Mouse (Mus musculus): ENCODE results near the gene Diaph3. TPM values are rescaled to one million over a fixed set of nuclear protein-coding genes. Genes with fewer than 3 reads are reported as not detected.
"Not testable (repeated sequence)": the region's sequence is repeated elsewhere in the genome, so short reads cannot be mapped to it uniquely, and the experiment has no call there.

Gene Diaph3
- polyA plus RNA-seq, 1 experiment from 2014 or later = 22.4 TPM

GRCm38 (mm10) chr14:86721082-86721481 lies 420.0 kb downstream of the Diaph3 start:
- H3K4me1 ChIP-seq (ENCODE audit: control insufficient read depth, insufficient read depth, low read length) = no peaks in the 10 kb centered on the region
- no peaks in the 10 kb centered on the region for H3K9me3 ChIP-seq (ENCODE audit: control insufficient read depth, low read length)
- H3K9ac ChIP-seq (ENCODE audit: low read depth, low read length) = no peak overlapping the region
- H3K4me2 ChIP-seq (replicated peaks; ENCODE audit: low read depth, low read length) = no peak overlapping the region
- H3K27me3 ChIP-seq (ENCODE audit: control insufficient read depth, insufficient read depth, low read length) = no peaks in the 10 kb centered on the region
- 93% methylated on average over 3 of the region's 3 CpGs for WGBS
- no peak for ATAC-seq (ENCODE audit: low FRiP score, low TSS enrichment)
- no peaks in the 10 kb centered on the region for H3K36me3 ChIP-seq (ENCODE audit: control insufficient read depth, insufficient read depth, low read length)
- H3K4me3 ChIP-seq (ENCODE audit: low read length) = no peak overlapping the region
- no peak overlapping the region for H3K27ac ChIP-seq (ENCODE audit: low read depth, low read length)

DNA sequence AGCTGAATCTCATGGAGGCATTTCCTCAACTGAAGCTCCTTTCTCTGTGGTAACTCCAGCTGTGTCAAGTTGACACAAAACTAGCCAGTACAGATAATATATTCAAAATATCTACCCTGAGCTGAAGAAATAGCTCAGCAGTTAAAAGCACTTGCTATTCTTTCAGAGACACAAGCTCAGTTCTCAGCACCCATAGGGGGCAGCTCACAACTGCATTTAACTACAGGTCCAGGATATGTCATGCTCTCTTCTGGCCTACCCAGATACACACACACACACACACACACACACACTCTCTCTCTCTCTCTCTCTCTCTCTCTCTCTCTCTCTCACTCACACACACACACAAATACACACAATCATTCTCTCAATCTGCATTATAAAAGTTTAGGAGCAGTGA lies 420.6 kb downstream of the Diaph3 start:
- H3K9me3 ChIP-seq (ENCODE audit: control insufficient read depth, low read length); H3K27ac ChIP-seq (ENCODE audit: low read depth, low read length); H3K4me3 ChIP-seq (ENCODE audit: low read length); H3K9ac ChIP-seq (ENCODE audit: low read depth, low read length); H3K4me1 ChIP-seq (ENCODE audit: control insufficient read depth, insufficient read depth, low read length); H3K36me3 ChIP-seq (ENCODE audit: control insufficient read depth, insufficient read depth, low read length); ATAC-seq (ENCODE audit: low FRiP score, low TSS enrichment); H3K27me3 ChIP-seq (ENCODE audit: control insufficient read depth, insufficient read depth, low read length); H3K4me2 ChIP-seq (replicated peaks; ENCODE audit: low read depth, low read length): not testable (repeated sequence)

- H3K27ac ChIP-seq (ENCODE audit: low read depth, low read length) = no peak overlapping the region
- H3K4me2 ChIP-seq (replicated peaks; ENCODE audit: low read depth, low read length) = no peak overlapping the region
- H3K27me3 ChIP-seq (ENCODE audit: control insufficient read depth, insufficient read depth, low read length) = no peaks in the 10 kb centered on the region
- 79% methylated on average over 2 of the region's 2 CpGs for WGBS
- ATAC-seq (ENCODE audit: low FRiP score, low TSS enrichment) = no peak
- H3K9me3 ChIP-seq (ENCODE audit: control insufficient read depth, low read length) = no peaks in the 10 kb centered on the region
- H3K4me1 ChIP-seq (ENCODE audit: control insufficient read depth, insufficient read depth, low read length) = no peaks in the 10 kb centered on the region
- H3K4me3 ChIP-seq (ENCODE audit: low read length) = no peak overlapping the region
- no peaks in the 10 kb centered on the region for H3K36me3 ChIP-seq (ENCODE audit: control insufficient read depth, insufficient read depth, low read length)
- H3K9ac ChIP-seq (ENCODE audit: low read depth, low read length) = no peak overlapping the region
Observed at GRCm38 (mm10) chr14:86714088-86714690, 426.8 kb downstream of the Diaph3 start.

DNA sequence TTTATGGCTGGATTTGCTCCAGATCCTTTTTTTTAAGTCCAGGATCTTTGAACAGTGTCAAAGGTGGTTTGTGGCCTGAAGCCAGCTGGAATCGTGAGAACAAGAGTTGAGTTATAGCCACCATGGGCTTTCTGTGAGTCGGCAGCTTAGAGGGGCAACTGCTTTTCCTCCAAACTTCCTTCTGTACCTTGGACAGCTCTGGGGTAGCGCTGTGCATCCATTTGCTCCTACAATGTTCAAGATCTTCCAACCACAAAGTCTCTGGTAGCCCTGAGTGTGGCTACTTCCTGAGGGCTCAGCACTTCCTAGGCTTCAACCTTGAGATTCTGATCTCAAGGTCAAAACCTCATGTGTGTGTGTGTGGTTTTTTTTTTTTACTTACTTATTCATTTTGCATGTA lies 437.0 kb downstream of the Diaph3 start:
- 49% methylated on average over 3 of the region's 3 CpGs for WGBS
- ATAC-seq (ENCODE audit: low FRiP score, low TSS enrichment) = no peak
- H3K9me3 ChIP-seq (ENCODE audit: control insufficient read depth, low read length) = no peaks in the 10 kb centered on the region
- no peak overlapping the region for H3K27ac ChIP-seq (ENCODE audit: low read depth, low read length)
- no peaks in the 10 kb centered on the region for H3K27me3 ChIP-seq (ENCODE audit: control insufficient read depth, insufficient read depth, low read length)
- no peak overlapping the region for H3K9ac ChIP-seq (ENCODE audit: low read depth, low read length)
- H3K4me1 ChIP-seq (ENCODE audit: control insufficient read depth, insufficient read depth, low read length) = no peaks in the 10 kb centered on the region
- H3K4me2 ChIP-seq (replicated peaks; ENCODE audit: low read depth, low read length) = no peak overlapping the region
- no peaks in the 10 kb centered on the region for H3K36me3 ChIP-seq (ENCODE audit: control insufficient read depth, insufficient read depth, low read length)
- H3K4me3 ChIP-seq (ENCODE audit: low read length) = no peak overlapping the region

GRCm38 (mm10) chr14:86701145-86701544 lies 439.9 kb downstream of the Diaph3 start:
- Histone ChIP-seq H3K4me3 (ENCODE audit: low read length) (no peak overlapping the region), H3K36me3 (ENCODE audit: control insufficient read depth, insufficient read depth, low read length) (no peaks in the 10 kb centered on the region), H3K4me1 (ENCODE audit: control insufficient read depth, insufficient read depth, low read length) (no peaks in the 10 kb centered on the region), H3K27me3 (ENCODE audit: control insufficient read depth, insufficient read depth, low read length) (no peaks in the 10 kb centered on the region), H3K9ac (ENCODE audit: low read depth, low read length) (no peak overlapping the region), H3K9me3 (ENCODE audit: control insufficient read depth, low read length) (no peaks in the 10 kb centered on the region), H3K27ac (ENCODE audit: low read depth, low read length) (no peak overlapping the region), H3K4me2 (replicated peaks; ENCODE audit: low read depth, low read length) (no peak overlapping the region)
- no peak for ATAC-seq (ENCODE audit: low FRiP score, low TSS enrichment)
- 90% methylated on average over 4 of the region's 4 CpGs for WGBS

DNA sequence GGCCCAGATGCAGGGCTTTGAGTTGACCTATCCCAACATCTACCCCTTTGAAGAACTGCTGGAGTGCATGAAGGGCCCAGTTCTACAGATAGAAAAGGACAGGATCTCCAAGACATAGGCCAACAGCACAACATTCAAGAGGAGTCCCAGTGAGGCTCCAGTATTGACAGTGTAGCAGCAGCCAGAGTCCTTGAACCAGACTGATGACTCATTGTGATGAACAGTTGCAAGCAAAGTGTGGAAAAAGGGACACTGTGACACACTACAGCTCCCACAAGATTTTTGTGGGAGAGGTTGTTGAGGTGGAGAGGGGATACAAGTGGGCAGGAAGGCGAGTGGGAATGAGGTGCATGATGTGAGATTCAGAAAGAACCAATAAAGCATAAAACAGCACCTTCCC lies 443.1 kb downstream of the Diaph3 start:
- Histone ChIP-seq H3K27me3 (ENCODE audit: control insufficient read depth, insufficient read depth, low read length) (no peaks in the 10 kb centered on the region), H3K4me2 (replicated peaks; ENCODE audit: low read depth, low read length) (no peak overlapping the region), H3K36me3 (ENCODE audit: control insufficient read depth, insufficient read depth, low read length) (no peaks in the 10 kb centered on the region), H3K4me1 (ENCODE audit: control insufficient read depth, insufficient read depth, low read length) (no peaks in the 10 kb centered on the region), H3K9me3 (ENCODE audit: control insufficient read depth, low read length) (no peaks in the 10 kb centered on the region), H3K27ac (ENCODE audit: low read depth, low read length) (no peak overlapping the region), H3K4me3 (ENCODE audit: low read length) (no peak overlapping the region), H3K9ac (ENCODE audit: low read depth, low read length) (no peak overlapping the region)
- WGBS = 85% methylated on average over 1 of the region's 1 CpGs
- no peak for ATAC-seq (ENCODE audit: low FRiP score, low TSS enrichment)

DNA sequence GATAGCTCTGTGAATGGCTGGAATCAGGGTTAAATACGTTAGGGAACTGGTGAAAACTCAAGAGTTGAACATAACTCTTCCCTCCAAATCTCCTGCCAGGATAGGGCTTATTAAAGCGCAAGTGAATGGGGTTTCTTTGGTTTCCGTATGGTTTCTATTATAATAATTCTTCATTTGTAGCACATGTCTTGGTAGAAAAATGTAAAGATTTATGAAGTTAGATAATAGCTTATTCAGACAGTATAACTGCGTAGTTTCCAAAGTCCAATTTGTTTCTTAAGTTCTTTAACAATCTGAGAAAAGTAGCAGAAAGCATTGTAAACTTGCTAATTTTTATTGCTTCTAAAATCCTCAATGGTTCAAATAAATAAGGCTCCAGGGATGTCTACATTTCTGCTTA lies 448.3 kb downstream of the Diaph3 start:
- Histone ChIP-seq H3K27me3 (ENCODE audit: control insufficient read depth, insufficient read depth, low read length) (no peaks in the 10 kb centered on the region), H3K9me3 (ENCODE audit: control insufficient read depth, low read length) (no peaks in the 10 kb centered on the region), H3K36me3 (ENCODE audit: control insufficient read depth, insufficient read depth, low read length) (no peaks in the 10 kb centered on the region), H3K9ac (ENCODE audit: low read depth, low read length) (no peak overlapping the region), H3K4me3 (ENCODE audit: low read length) (no peak overlapping the region), H3K4me1 (ENCODE audit: control insufficient read depth, insufficient read depth, low read length) (no peaks in the 10 kb centered on the region), H3K27ac (ENCODE audit: low read depth, low read length) (no peak overlapping the region), H3K4me2 (replicated peaks; ENCODE audit: low read depth, low read length) (no peak overlapping the region)
- ATAC-seq (ENCODE audit: low FRiP score, low TSS enrichment) = no peak
- 66% methylated on average over 4 of the region's 4 CpGs for WGBS

DNA sequence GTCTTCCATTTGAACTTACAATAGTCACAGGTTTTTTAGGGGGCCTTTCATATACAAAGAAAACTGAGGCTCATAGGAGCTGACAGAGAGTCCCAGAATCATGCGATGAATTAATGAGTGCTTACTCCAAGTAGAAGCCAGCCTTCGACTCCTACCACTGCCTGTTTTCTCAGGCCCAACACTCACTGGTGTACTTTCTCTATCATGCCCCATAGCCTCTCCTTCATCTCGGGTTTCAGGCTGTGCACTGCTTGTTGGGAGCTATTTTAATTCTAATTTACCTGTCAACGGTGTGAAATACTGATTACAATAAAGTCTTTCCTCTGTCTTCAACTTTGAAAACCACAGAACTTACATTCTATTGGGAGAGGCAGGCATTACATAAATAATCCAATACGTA lies 449.7 kb downstream of the Diaph3 start:
- H3K9me3 ChIP-seq (ENCODE audit: control insufficient read depth, low read length) = no peaks in the 10 kb centered on the region
- 46% methylated on average over 5 of the region's 5 CpGs for WGBS

GRCm38 (mm10) chr14:86684585-86685503 lies 456.2 kb downstream of the Diaph3 start:
- H3K4me3 ChIP-seq (ENCODE audit: low read length) = no peak overlapping the region
- H3K36me3 ChIP-seq (ENCODE audit: control insufficient read depth, insufficient read depth, low read length) = no peaks in the 10 kb centered on the region
- H3K4me1 ChIP-seq (ENCODE audit: control insufficient read depth, insufficient read depth, low read length) = 0 out of 2 replicates have a peak, but pooled peaks cover 3% of the 10 kb centered on the region
- H3K9me3 ChIP-seq (ENCODE audit: control insufficient read depth, low read length) = no peaks in the 10 kb centered on the region
- no peaks in the 10 kb centered on the region for H3K27me3 ChIP-seq (ENCODE audit: control insufficient read depth, insufficient read depth, low read length)
- ATAC-seq (ENCODE audit: low FRiP score, low TSS enrichment) = no peak
- no peak overlapping the region for H3K9ac ChIP-seq (ENCODE audit: low read depth, low read length)
- H3K4me2 ChIP-seq (replicated peaks; ENCODE audit: low read depth, low read length) = no peak overlapping the region
- H3K27ac ChIP-seq (ENCODE audit: low read depth, low read length) = no peak overlapping the region
- WGBS = 55% methylated on average over 11 of the region's 11 CpGs

More for the DNA sequence above, 449.7 kb downstream of the Diaph3 start:
- Histone ChIP-seq H3K4me2 (replicated peaks; ENCODE audit: low read depth, low read length) (no peak overlapping the region), H3K4me1 (ENCODE audit: control insufficient read depth, insufficient read depth, low read length) (no peaks in the 10 kb centered on the region), H3K4me3 (ENCODE audit: low read length) (no peak overlapping the region), H3K27ac (ENCODE audit: low read depth, low read length) (no peak overlapping the region), H3K27me3 (ENCODE audit: control insufficient read depth, insufficient read depth, low read length) (no peaks in the 10 kb centered on the region), H3K36me3 (ENCODE audit: control insufficient read depth, insufficient read depth, low read length) (no peaks in the 10 kb centered on the region), H3K9ac (ENCODE audit: low read depth, low read length) (no peak overlapping the region)
- ATAC-seq (ENCODE audit: low FRiP score, low TSS enrichment) = no peak

All from kidney, embryonic 14.5 days (tissue).